Mouse (Mus musculus) E14TG2a.4 (cell line): ENCODE results near the gene Rhbg.

Experiments
- H3K27me3 ChIP-seq: 2 replicates; pipeline ENCODE4 v1.6.1; 2014; ENCODE audit warnings: low read length, control low read depth; ENCODE audit not compliant: insufficient read depth
- H3K36me3 ChIP-seq: 2 replicates; pipeline ENCODE4 v1.6.1; 2014; ENCODE audit warnings: low read length, control low read depth; ENCODE audit not compliant: insufficient read depth
- H3K4me1 ChIP-seq: replicated peaks from 2 replicates; pipeline ENCODE4 v1.6.1; 2014; ENCODE audit warnings: low read depth, low read length, control low read depth
- H3K4me3 ChIP-seq: replicated peaks from 2 replicates; pipeline ENCODE4 v1.5.1; 2014; ENCODE audit warnings: mild to moderate bottlenecking, low read length
- H3K9me3 ChIP-seq: 2 replicates; pipeline ENCODE4 v1.6.1; 2014; ENCODE audit warnings: low read length, control low read depth
- CTCF ChIP-seq: conservative IDR thresholded peaks from 2 replicates; pipeline ENCODE4 v1.5.1; 2014; ENCODE audit warnings: low read length
- NANOG ChIP-seq: IDR thresholded peaks from 2 replicates; pipeline ENCODE4 v1.6.1; 2014; ENCODE audit warnings: borderline replicate concordance, low read length, mixed read lengths
- POU5F1 ChIP-seq: IDR thresholded peaks from 2 replicates; pipeline ENCODE4 v1.6.1; 2014; ENCODE audit warnings: low read length, borderline replicate concordance

Rhbg gene

GRCm38 (mm10) chr3:88216116-88216515, 38.4 kb downstream of the Rhbg start:
- TF ChIP-seq POU5F1 (no peak), NANOG (no peak), CTCF (no peak)
- Histone ChIP-seq H3K27me3 (peaks cover 94% of the 10 kb centered on the region), H3K4me3 (0 out of 2 replicates have a peak overlapping the region, but pooled peaks have one; percentile 72), H3K4me1 (peaks cover 37% of the 10 kb centered on the region), H3K36me3 (no peaks in the 10 kb centered on the region), H3K9me3 (no peaks in the 10 kb centered on the region)

GRCm38 (mm10) chr3:88215553-88216004, 38.9 kb downstream of the Rhbg start:
- Histone ChIP-seq H3K4me1 (peaks cover 32% of the 10 kb centered on the region), H3K36me3 (no peaks in the 10 kb centered on the region), H3K4me3 (peak overlapping the region; percentile 72), H3K9me3 (no peaks in the 10 kb centered on the region), H3K27me3 (peaks cover 97% of the 10 kb centered on the region)
- no peak for TF ChIP-seq NANOG
- TF ChIP-seq CTCF, result no peak
- no peak for TF ChIP-seq POU5F1

- TF ChIP-seq NANOG, result no peak
- TF ChIP-seq POU5F1, result no peak
- TF ChIP-seq CTCF, result no peak
- Histone ChIP-seq H3K4me3 (peak overlapping the region; percentile 72), H3K9me3 (no peaks in the 10 kb centered on the region), H3K4me1 (peaks cover 29% of the 10 kb centered on the region), H3K36me3 (no peaks in the 10 kb centered on the region), H3K27me3 (peaks cover 97% of the 10 kb centered on the region)
Observed at GRCm38 (mm10) chr3:88214971-88215552, 39.4 kb downstream of the Rhbg start.

GRCm38 (mm10) chr3:88214197-88214938, 40.1 kb downstream of the Rhbg start:
- H3K27me3 ChIP-seq, result peaks cover 97% of the 10 kb centered on the region
- H3K4me1 ChIP-seq, result peaks cover 35% of the 10 kb centered on the region
- no peak for TF ChIP-seq NANOG
- TF ChIP-seq CTCF, result no peak
- TF ChIP-seq POU5F1, result no peak
- no peaks in the 10 kb centered on the region for H3K36me3 ChIP-seq
- H3K4me3 ChIP-seq, result peak overlapping the region; percentile 72
- H3K9me3 ChIP-seq, result no peaks in the 10 kb centered on the region

GRCm38 (mm10) chr3:88213019-88213418, 41.5 kb downstream of the Rhbg start:
- Histone ChIP-seq H3K36me3 (no peaks in the 10 kb centered on the region), H3K9me3 (no peaks in the 10 kb centered on the region), H3K4me3 (no peak overlapping the region), H3K4me1 (peaks cover 39% of the 10 kb centered on the region), H3K27me3 (peaks cover 98% of the 10 kb centered on the region)
- no peak for TF ChIP-seq POU5F1
- no peak for TF ChIP-seq NANOG

- TF ChIP-seq CTCF (no peak), POU5F1 (no peak), NANOG (no peak)
- Histone ChIP-seq H3K27me3 (peaks cover 99% of the 10 kb centered on the region), H3K36me3 (no peaks in the 10 kb centered on the region), H3K4me3 (no peak overlapping the region), H3K9me3 (no peaks in the 10 kb centered on the region), H3K4me1 (peaks cover 39% of the 10 kb centered on the region)
Observed at GRCm38 (mm10) chr3:88212356-88212755, 42.2 kb downstream of the Rhbg start.

GRCm38 (mm10) chr3:88210918-88211317, 43.6 kb downstream of the Rhbg start:
- Histone ChIP-seq H3K4me3 (no peak overlapping the region), H3K9me3 (no peaks in the 10 kb centered on the region), H3K4me1 (peaks cover 43% of the 10 kb centered on the region), H3K27me3 (peaks cover 99% of the 10 kb centered on the region), H3K36me3 (no peaks in the 10 kb centered on the region)
- TF ChIP-seq POU5F1 (no peak), CTCF (no peak), NANOG (no peak)

- H3K36me3 ChIP-seq, result no peaks in the 10 kb centered on the region
- TF ChIP-seq CTCF, result no peak
- TF ChIP-seq NANOG, result no peak
- TF ChIP-seq POU5F1, result no peak
- H3K27me3 ChIP-seq, result peaks cover 99% of the 10 kb centered on the region
- no peak overlapping the region for H3K4me3 ChIP-seq
- no peaks in the 10 kb centered on the region for H3K9me3 ChIP-seq
- peaks cover 40% of the 10 kb centered on the region for H3K4me1 ChIP-seq
Observed at GRCm38 (mm10) chr3:88210121-88210520, 44.4 kb downstream of the Rhbg start.
